Mouse (Mus musculus) G1E-ER4 (cell line): ENCODE measurements around the gene Ahnak. TPM values are rescaled to one million over a fixed set of nuclear protein-coding genes. Genes with fewer than 3 reads are reported as not detected.
A peak's percentile ranks its signal among the peaks of the same experiment; 100 is the strongest.

Experiments used
- GATA1 ChIP-seq: IDR thresholded peaks from one replicate; pipeline ENCODE4 v1.8.0; 2012; ENCODE audit warnings: low read length, inconsistent platforms
- polyA plus RNA-seq: library from polyadenylated mRNA; stranded (reverse); fragments of >175 nt; gene quantifications from 2 replicates; pipeline ENCODE4 v1.2.3, GENCODE M21; 2012

The Ahnak gene
- polyA plus RNA-seq, 1 experiment = 1.3 TPM

DNA sequence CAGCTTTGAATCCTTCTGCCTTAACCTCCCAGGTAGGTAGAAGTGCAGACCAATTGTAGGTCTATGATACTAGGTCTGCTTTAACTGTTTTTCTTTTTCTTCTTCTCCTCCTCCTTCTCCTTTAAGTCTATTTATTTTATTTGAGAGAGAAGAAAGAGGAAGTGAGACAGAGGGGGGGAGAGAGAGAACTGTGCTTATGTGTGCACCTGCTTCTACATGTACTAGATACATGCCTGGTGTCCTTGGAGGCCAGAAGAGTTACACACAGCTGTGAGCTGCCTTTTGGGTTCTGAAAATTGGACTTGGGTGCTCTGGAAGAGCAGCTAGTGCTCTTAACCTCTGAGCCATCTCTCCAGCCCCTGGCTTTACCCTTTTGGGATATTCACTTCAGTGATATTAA lies 52.0 kb downstream of the Ahnak start:
- TF ChIP-seq GATA1 = no peak

DNA sequence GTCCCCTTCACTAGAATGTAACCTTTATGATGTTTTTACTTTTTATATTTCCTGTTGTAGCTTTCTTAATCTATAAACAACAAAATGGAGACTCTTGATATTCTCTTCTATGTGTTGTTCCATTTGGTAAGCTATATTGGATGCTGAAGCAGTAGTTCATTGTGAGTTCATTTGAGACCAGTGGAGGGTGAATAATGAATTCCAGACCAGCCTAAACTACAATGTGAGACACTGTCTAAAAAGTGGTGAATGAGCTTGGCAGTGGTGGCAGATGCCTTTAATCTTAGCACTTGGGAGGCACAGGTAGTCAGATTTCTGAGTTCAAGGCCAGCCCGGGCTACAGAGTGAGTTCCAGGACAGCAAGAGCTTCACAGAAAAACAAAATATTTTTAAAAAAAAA lies 54.0 kb downstream of the Ahnak start:
- TF ChIP-seq GATA1 = no peak

DNA sequence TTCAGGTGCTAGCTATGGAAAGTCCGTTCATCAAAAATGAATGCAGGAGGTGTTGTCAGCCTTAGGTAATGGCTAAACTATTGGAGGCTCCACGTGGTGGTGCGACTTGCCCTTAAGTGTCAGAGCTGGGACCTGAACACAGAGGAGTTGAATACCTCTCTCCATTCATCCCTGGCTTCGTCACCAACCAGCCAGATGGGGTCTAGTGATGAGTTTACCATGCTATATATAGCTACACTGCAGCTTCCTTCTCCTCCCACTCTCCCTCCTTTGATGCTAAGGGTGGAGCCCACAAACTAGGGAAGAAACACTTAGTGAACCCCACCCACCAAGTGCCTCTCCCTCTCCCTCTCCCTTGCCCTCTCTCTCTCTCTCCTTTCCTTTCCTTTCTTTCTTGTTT lies 55.2 kb downstream of the Ahnak start:
- no peak for TF ChIP-seq GATA1

DNA sequence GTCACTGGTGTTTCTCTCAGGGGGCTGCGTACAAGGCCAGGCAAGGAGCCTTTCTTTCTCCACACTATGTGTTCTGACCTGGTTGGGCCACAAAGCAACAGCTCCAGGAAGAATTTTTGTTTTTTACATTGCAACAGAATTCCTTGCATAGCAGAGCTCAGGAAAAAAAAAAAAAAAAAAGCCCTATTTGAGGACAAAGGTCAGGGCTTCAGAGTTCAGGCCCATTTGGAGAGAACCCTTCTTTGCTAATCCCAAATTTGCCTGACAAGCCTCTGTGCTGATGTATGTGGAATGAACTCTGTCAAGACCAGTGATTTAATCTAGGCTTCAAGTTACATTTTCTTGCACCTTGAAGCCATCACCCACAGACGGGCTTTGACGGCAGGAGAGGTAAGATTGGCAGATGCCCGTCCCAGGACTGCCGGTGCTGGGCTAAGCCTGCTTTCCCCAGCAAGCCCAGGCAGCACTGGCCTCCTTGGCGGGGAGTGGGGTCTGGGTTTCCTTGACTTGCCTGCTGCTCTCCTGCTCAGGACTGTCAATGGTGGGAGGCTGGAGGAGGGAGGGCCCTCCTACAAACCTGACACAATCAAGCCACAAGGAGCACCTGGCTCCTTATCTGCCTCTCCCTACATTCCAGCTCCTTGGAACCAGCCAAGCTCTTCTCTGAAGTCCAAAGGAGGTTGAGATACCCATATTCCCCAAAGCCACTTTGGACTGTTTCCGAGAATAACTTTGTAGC lies 58.3 kb downstream of the Ahnak start:
- no peak for TF ChIP-seq GATA1

DNA sequence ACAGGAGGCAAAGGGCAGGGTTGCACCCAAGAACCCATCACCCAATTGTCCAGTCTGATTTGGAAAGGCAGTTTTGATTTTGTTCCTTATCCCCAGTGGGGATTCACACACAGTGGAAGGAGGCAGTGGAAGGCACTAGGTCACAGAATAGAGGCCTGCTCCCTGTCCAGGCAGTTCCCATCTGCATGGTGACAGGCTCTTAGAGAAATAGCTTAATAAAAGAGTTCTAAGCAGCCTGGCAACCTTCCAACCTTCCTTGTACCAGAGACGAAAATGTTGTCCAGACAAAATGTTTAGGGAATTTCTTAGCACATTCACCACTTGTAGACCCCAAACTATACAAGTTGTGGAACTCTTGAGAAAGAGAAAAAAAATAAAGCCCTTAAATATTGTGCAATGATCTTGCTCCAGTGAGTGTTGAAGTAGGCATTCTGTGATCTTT lies 58.9 kb downstream of the Ahnak start:
- no peak for TF ChIP-seq GATA1

DNA sequence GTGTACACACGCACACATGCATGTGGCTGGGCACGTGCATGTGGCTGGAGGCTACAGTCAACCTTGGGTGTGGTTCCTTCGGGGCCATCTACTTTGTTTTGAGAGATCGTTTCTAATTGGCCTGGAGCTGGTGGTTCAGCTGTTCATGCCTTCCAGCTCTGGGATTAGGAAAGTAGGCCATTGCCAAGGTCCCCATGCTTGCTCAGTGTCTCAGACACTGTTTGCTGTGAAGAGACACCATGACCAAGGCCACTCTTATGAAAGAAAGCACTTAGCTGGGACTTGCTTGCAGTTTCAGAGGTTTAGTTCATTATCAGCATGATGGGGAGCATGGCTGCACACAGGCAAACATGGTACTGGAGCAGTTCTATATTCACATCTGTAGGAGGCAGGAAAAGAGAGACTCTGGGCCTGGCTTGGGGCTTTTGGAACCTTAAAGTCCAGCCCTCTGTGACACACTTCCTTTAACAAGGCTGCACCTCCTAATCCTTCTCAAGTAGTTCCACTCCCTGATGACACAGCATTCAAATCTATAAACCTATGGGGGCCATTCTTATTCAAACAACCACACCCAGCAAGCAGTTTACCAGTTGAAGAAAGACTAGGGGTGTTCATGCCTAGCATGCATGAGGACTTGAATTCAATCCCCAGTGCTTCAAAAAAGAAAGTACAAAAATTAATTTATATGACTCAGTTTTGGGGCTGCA lies 60.0 kb downstream of the Ahnak start:
- no peak for TF ChIP-seq GATA1

DNA sequence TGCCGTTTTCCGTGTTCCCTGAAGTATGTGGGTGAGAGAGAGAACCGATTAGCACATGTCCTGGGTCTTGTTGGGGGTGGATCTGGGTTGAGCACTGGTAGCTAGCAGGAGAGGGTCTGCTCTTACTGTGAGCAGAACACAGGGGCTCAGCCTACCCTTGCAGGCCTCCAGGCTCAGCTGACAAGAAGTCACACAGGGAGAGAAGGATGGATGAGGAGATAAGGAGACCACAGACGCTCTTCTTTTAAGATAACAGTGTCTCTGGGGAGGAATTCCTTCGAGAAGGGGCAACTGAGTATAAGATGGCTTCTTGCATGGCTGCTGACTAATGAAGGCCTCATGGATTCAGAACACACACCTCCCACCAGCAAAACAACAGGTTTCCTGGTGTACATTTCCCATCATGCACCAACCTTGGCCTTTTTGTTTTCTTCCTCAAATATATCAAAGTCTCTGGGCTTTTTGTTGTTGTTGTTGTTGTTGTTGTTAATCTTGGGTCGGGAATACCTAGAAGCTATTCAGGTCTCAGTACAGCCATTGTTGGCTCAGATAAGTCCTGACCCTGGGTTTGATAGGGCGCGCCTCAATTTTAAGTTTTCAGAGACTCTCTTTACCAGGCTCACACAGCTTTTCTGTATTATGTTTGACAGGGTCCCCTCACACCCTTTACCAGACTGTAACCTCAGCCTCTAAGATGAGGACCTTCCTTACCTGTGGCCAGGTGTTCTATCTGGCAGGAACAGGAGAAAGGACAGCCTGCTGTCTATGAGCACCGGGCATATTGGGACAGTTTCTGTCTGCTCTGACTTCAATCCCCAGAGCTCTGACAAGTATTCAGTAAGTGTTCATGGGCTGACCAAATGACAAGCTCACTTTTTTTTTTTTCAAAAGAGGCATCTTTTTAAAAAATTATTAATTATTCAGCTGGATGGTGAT lies 61.5 kb downstream of the Ahnak start:
- TF ChIP-seq GATA1 = peak; percentile 92

DNA sequence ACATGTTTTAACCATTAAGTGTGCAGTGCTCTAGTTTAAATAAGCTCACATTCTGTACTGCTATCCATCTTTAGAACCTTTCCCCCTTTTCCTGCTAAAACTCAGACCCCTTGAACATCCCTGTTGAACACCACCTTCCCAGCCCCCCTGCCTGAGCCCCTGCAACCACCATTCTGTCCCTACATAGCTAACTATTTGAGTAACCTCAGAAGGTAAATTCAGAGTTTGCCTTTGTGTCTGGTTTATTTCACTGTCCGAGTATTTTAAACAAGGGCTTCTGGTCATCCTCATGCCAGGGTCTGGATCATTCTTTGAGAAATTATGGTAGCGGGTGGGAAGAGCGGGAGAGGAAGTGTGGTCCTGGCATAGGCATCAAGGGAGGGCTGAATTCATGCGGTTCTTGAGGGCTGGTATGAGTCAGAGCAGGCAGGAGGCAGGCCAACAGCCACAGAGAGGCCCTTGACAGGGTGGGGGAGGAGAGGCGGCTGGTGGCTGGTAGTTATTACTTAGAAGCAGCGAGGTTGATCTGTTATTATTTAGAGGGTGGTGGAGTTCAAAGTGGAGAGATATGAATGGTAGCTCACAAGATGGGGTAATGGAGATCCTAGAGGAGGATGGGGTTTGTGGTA lies 63.8 kb downstream of the Ahnak start:
- TF ChIP-seq GATA1 = no peak

DNA sequence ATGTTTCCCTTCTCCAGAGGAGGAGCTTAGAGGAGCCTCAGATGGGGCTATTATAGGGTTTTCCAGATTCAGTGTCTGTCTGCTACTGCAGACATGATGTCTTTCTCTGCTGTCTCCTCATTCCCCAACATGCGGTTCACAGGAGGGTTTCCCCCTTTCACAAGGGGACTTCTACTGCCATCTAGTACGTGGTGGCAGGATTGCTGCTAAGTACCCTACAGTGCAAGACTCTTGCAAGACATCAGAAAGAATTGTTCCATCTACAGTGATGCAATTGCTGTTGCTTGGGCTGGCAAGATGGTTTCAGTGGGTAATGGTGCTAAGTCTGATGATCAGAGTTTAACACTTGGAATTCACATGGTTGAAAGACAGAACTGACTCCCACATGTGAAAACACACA lies 66.1 kb downstream of the Ahnak start:
- TF ChIP-seq GATA1 = no peak

DNA sequence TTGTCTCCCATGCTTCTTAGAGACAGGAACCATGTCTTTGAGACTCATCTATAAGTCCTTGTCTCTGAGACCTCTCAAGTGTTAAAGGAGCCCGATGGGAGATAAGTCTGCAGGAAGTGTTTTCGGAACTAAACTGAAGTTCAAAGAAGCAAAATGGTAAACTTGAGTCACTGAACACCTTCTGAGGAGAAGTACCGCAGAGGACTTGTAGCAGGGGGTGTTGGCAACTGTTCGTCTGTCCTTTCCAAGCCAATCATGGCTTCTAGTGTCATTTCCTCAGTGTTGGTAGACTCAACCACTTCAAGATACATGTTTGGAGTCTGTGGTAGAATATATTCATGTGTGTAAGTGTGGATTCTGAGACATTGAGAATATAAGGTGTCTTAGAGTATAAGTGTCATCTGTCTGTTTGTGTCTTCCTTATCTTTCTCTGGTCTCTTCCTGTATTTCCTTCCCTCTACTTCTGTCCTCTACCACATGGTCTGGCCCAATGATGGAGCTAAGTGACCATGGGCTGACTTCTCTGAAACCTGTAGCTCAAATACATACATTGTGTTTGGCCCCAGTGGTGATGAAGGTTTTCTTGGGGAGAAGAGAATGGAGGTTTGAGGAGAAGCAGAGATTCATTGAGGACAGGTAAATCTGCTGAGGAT lies 66.7 kb downstream of the Ahnak start:
- no peak for TF ChIP-seq GATA1

DNA sequence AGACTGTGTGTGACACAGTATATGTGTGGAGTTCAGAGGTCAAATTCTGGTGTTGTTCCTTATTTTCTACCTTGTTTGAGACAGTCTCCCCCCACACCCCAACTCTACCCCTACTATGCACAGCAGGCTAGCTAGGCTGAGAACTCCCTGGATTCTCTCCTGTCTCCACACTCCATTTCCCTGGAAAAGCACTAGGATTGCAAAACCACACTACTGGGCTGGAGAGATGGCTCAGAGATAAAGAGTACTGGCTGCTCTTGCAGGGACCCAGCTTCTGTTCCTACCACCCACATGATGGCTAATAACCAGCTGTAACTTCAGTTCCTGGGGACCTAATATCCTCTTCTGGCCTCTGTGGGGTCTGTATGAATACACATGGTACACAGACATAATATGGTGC lies 68.6 kb downstream of the Ahnak start:
- TF ChIP-seq GATA1 = no peak

DNA sequence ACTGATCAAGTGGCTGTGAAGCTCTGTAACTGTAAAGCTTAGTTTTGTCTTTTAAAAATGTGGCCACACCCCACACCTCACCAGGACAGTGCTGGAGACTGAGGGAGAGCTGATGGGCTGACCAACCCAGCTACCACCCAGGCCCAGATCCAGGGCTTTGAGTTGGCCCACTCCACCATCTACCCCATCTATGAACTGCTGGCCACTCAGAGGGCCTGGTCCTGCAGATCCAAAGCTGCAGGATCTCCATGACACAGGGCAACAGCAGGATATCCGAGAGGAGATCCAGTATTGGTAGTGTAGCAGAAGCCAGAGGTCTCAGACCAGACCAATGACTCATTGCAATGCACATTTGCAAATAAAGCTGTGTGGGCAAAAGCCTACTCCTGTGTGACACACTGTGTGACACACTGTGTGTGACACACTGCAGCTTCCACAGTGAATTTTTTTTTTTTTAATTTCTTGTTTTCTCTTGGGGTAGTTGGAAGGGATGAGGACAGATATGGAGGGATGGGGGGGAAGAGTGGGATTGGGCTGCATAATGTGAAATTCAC lies 69.3 kb downstream of the Ahnak start:
- no peak for TF ChIP-seq GATA1

DNA sequence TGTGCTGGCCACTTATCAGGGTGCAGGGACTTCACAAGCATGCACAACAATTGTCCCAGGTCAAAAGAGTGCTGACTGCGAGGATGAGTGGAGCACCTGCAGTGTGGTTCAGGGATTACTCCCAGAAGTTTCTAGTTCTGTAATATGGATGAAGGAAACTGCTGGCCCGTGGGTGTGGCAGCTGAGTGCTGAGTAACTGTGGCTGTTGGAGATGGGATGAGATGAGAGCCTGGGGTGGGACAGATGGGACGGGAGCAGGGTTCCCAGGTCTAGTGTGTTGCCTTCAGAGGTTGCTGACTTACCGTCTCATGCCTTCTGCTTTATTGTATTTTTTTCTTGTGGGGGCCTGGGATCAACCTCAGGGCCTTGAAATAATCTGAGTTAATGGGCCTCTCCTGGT lies 69.9 kb downstream of the Ahnak start:
- TF ChIP-seq GATA1 = no peak

DNA sequence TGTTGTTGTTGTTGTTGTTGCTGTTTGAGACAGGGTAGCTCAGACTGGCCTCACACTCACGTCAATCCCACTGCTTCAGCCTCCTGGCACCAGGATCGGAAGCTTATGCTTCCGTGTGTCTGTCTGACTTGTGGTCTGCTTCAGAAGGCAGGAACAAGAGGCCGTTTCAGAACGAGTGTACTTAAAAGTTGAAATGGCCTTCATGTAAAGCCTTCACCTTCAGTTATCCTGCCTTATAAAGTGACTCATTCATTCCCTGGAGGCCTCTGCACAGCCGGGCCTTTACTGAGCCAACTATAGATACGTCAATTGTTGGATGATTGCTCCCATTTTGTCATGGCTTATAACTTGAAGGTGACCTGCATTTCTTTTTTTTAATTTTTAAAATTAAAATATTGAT lies 70.3 kb downstream of the Ahnak start:
- TF ChIP-seq GATA1 = no peak

DNA sequence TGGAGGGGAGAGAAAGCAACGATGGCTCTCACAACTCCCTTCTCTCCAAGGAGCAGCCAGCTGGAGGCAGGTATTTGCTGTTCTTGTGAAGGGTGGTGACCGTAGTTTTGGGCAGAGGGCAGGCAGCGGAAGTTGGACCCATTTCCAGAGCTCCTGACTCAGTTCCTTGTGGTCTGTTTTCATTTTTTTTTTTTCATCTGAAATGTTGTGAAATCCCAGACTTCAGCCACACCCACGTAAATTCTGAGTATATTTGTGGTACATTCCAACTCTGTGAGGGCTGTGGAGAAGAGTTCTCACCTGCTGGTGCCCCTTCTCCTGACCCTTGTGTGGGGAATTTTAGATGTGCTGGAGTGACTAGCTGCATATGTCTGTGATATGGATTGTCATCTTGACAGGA lies 71.0 kb downstream of the Ahnak start:
- TF ChIP-seq GATA1 = no peak
